Mouse (Mus musculus) liver, embryonic 13.5 days (tissue): ENCODE measurements at regions not wholly inside any gene's neighbourhood (a gene's known extent, or its start where the extent isn't known, plus 50 kb on each side); places are given as distances from the start of the nearest gene placed in this dataset.

Source experiments
- ATAC-seq: fragments of 200-750 bp; cut with Nextera tagmentation; 2 replicates; pipeline ENCODE4 v1.8.0; 2017; ENCODE audit warnings: low read depth, mild to moderate bottlenecking, moderate number of reproducible peaks, moderate library complexity
- DNase-seq: peaks from one replicate; pipeline ENCODE4 v3.0.0; 2022
- H3K27ac ChIP-seq: fragments of 300-500 bp; sonication (generic); 2 replicates; pipeline ENCODE4 v1.5.1; 2015; ENCODE audit warnings: moderate library complexity, mild to moderate bottlenecking, inconsistent platforms
- H3K27me3 ChIP-seq: fragments of 300-500 bp; sonication (generic); 2 replicates; pipeline ENCODE4 v1.6.1; 2015; ENCODE audit warnings: mild to moderate bottlenecking, inconsistent platforms
- H3K36me3 ChIP-seq: fragments of 300-500 bp; sonication (generic); 2 replicates; pipeline ENCODE4 v1.6.1; 2015; ENCODE audit warnings: mild to moderate bottlenecking, inconsistent platforms
- H3K4me1 ChIP-seq: fragments of 300-500 bp; sonication (generic); replicated peaks from 2 replicates; pipeline ENCODE4 v1.6.1; 2015; ENCODE audit warnings: inconsistent platforms
- H3K4me2 ChIP-seq: fragments of 300-500 bp; sonication (generic); 2 replicates; pipeline ENCODE4 v1.6.1; 2015; ENCODE audit warnings: inconsistent platforms, mild to moderate bottlenecking, moderate library complexity
- H3K4me3 ChIP-seq: fragments of 300-500 bp; sonication (generic); replicated peaks from 2 replicates; pipeline ENCODE4 v1.5.1; 2015; ENCODE audit warnings: mild to moderate bottlenecking, inconsistent platforms
- H3K9ac ChIP-seq: fragments of 300-500 bp; sonication (generic); 2 replicates; pipeline ENCODE4 v1.6.1; 2015; ENCODE audit warnings: mild to moderate bottlenecking, inconsistent platforms
- H3K9me3 ChIP-seq: fragments of 300-500 bp; sonication (generic); replicated peaks from 2 replicates; pipeline ENCODE4 v1.6.1; 2016; ENCODE audit warnings: inconsistent platforms
- WGBS: fragments of 180-500 bp; shearing (Covaris S2); methylation state at CpG from one replicate; pipeline ENCODE4 v1.1.7; 2015; ENCODE audit not compliant: insufficient replicate concordance; 5-methylcytosine and 5-hydroxymethylcytosine counted together

GRCm38 (mm10) chrX:11532817-11533216, 205.2 kb downstream of the H2al1j start:
- no peak for ATAC-seq
- H3K4me1 ChIP-seq, result no peaks in the 10 kb centered on the region
- no peak overlapping the region for H3K4me2 ChIP-seq
- no peaks in the 10 kb centered on the region for H3K9me3 ChIP-seq
- DNase-seq, result no peak
- H3K27ac ChIP-seq, result no peak overlapping the region
- H3K36me3 ChIP-seq, result no peaks in the 10 kb centered on the region
- H3K4me3 ChIP-seq, result no peak overlapping the region
- no peaks in the 10 kb centered on the region for H3K27me3 ChIP-seq
- 54% methylated on average over 4 of the region's 4 CpGs for WGBS
- H3K9ac ChIP-seq, result no peak overlapping the region

- H3K4me3 ChIP-seq, result no peak overlapping the region
- H3K36me3 ChIP-seq, result no peaks in the 10 kb centered on the region
- H3K4me1 ChIP-seq, result no peaks in the 10 kb centered on the region
- DNase-seq (no peak), ATAC-seq (no peak)
- H3K9ac ChIP-seq, result no peak overlapping the region
- H3K27me3 ChIP-seq, result no peaks in the 10 kb centered on the region
- H3K9me3 ChIP-seq, result no peaks in the 10 kb centered on the region
- H3K27ac ChIP-seq, result no peak overlapping the region
- no peak overlapping the region for H3K4me2 ChIP-seq
- WGBS, result 56% methylated on average over 8 of the region's 8 CpGs
These were observed 206.2 kb downstream of the H2al1j start for GRCm38 (mm10) chrX:11533871-11534270.

- H3K36me3 ChIP-seq, result no peaks in the 10 kb centered on the region
- H3K4me3 ChIP-seq, result no peak overlapping the region
- ATAC-seq, result no peak
- no peak overlapping the region for H3K4me2 ChIP-seq
- no peak overlapping the region for H3K27ac ChIP-seq
- no peak for DNase-seq
- H3K9me3 ChIP-seq, result no peaks in the 10 kb centered on the region
- H3K4me1 ChIP-seq, result no peaks in the 10 kb centered on the region
- H3K27me3 ChIP-seq, result no peaks in the 10 kb centered on the region
- WGBS, result 30% methylated on average over 2 of the region's 2 CpGs
- no peak overlapping the region for H3K9ac ChIP-seq
These were observed 213.4 kb downstream of the H2al1j start for GRCm38 (mm10) chrX:11541011-11541410.

GRCm38 (mm10) chrX:11550164-11550851, 222.7 kb downstream of the H2al1j start:
- Histone ChIP-seq H3K4me1 (no peaks in the 10 kb centered on the region), H3K27me3 (peaks cover 11% of the 10 kb centered on the region), H3K9ac (no peak overlapping the region), H3K36me3 (no peaks in the 10 kb centered on the region), H3K4me2 (no peak overlapping the region), H3K4me3 (no peak overlapping the region), H3K9me3 (no peaks in the 10 kb centered on the region), H3K27ac (no peak overlapping the region)
- 30% methylated on average over 12 of the region's 12 CpGs for whole genome bisulfite sequencing
- ATAC-seq, result no peak
- no peak for DNase-seq

- no peak for DNase-seq
These were observed 224.6 kb downstream of the H2al1j start for GRCm38 (mm10) chrX:11552177-11552576.

GRCm38 (mm10) chrX:11555035-11555570, 227.5 kb downstream of the H2al1j start:
- DNase-seq (no peak), ATAC-seq (no peak)
- 69% methylated on average over 7 of the region's 7 CpGs for WGBS
- Histone ChIP-seq H3K27ac (no peak overlapping the region), H3K9me3 (no peaks in the 10 kb centered on the region), H3K4me3 (no peak overlapping the region), H3K27me3 (peaks cover 4% of the 10 kb centered on the region; the same call in 1 of the 2 replicates), H3K36me3 (no peaks in the 10 kb centered on the region), H3K4me1 (no peaks in the 10 kb centered on the region), H3K9ac (no peak overlapping the region), H3K4me2 (no peak overlapping the region)

More at GRCm38 (mm10) chrX:11552177-11552576, 224.6 kb downstream of the H2al1j start:
- WGBS, result 50% methylated on average over 5 of the region's 5 CpGs
- Histone ChIP-seq H3K9me3 (no peaks in the 10 kb centered on the region), H3K27ac (no peak overlapping the region), H3K4me3 (no peak overlapping the region), H3K27me3 (peaks cover 11% of the 10 kb centered on the region), H3K4me1 (no peaks in the 10 kb centered on the region), H3K9ac (no peak overlapping the region), H3K4me2 (no peak overlapping the region), H3K36me3 (no peaks in the 10 kb centered on the region)
- ATAC-seq, result no peak

- no peaks in the 10 kb centered on the region for H3K27me3 ChIP-seq
- H3K27ac ChIP-seq, result no peak overlapping the region
- ATAC-seq, result no peak
- H3K9me3 ChIP-seq, result no peaks in the 10 kb centered on the region
- H3K9ac ChIP-seq, result no peak overlapping the region
- no peak overlapping the region for H3K4me3 ChIP-seq
- no peaks in the 10 kb centered on the region for H3K4me1 ChIP-seq
- no peaks in the 10 kb centered on the region for H3K36me3 ChIP-seq
- no peak for DNase-seq
- H3K4me2 ChIP-seq, result no peak overlapping the region
- 74% methylated on average over 2 of the region's 2 CpGs for WGBS
These were observed 230.6 kb downstream of the H2al1j start for GRCm38 (mm10) chrX:11558260-11558659.

GRCm38 (mm10) chrX:11560550-11561276, 233.1 kb downstream of the H2al1j start:
- Histone ChIP-seq H3K4me3 (no peak overlapping the region), H3K36me3 (no peaks in the 10 kb centered on the region), H3K27me3 (no peaks in the 10 kb centered on the region), H3K27ac (no peak overlapping the region), H3K9me3 (no peaks in the 10 kb centered on the region), H3K4me1 (no peaks in the 10 kb centered on the region), H3K9ac (no peak overlapping the region), H3K4me2 (no peak overlapping the region)
- no peak for ATAC-seq
- DNase-seq, result no peak
- WGBS, result 51% methylated on average over 16 of the region's 17 CpGs

- Histone ChIP-seq H3K27me3 (no peaks in the 10 kb centered on the region), H3K27ac (no peak overlapping the region), H3K4me2 (no peak overlapping the region), H3K4me1 (no peaks in the 10 kb centered on the region), H3K36me3 (no peaks in the 10 kb centered on the region), H3K4me3 (no peak overlapping the region), H3K9ac (no peak overlapping the region), H3K9me3 (no peaks in the 10 kb centered on the region)
- ATAC-seq (no peak), DNase-seq (no peak)
- 53% methylated on average over 2 of the region's 2 CpGs for WGBS
These were observed 238.3 kb downstream of the H2al1j start for GRCm38 (mm10) chrX:11565888-11566287.

- Histone ChIP-seq H3K27me3 (no peaks in the 10 kb centered on the region), H3K4me3 (no peak overlapping the region), H3K27ac (no peak overlapping the region), H3K4me1 (no peaks in the 10 kb centered on the region), H3K36me3 (no peaks in the 10 kb centered on the region), H3K9ac (no peak overlapping the region), H3K9me3 (no peaks in the 10 kb centered on the region), H3K4me2 (no peak overlapping the region)
- ATAC-seq, result no peak
- 65% methylated on average over 5 of the region's 6 CpGs for WGBS
- no peak for DNase-seq
These were observed 240.2 kb downstream of the H2al1j start for GRCm38 (mm10) chrX:11567827-11568226.

- 59% methylated on average over 5 of the region's 5 CpGs for WGBS
- no peak overlapping the region for H3K4me2 ChIP-seq
- no peak overlapping the region for H3K4me3 ChIP-seq
- no peaks in the 10 kb centered on the region for H3K9me3 ChIP-seq
- H3K4me1 ChIP-seq, result no peaks in the 10 kb centered on the region
- H3K27me3 ChIP-seq, result no peaks in the 10 kb centered on the region
- H3K27ac ChIP-seq, result no peak overlapping the region
- ATAC-seq (no peak), DNase-seq (no peak)
- H3K9ac ChIP-seq, result no peak overlapping the region
- H3K36me3 ChIP-seq, result no peaks in the 10 kb centered on the region
These were observed 240.6 kb downstream of the H2al1j start for GRCm38 (mm10) chrX:11568262-11568661.
